Mouse (Mus musculus) lung, postnatal 0 days (tissue): ENCODE measurements around the gene Itgb4. TPM values are rescaled to one million over a fixed set of nuclear protein-coding genes. Genes with fewer than 3 reads are reported as not detected.
"Not testable (repeated sequence)": the region's sequence is repeated elsewhere in the genome, so short reads cannot be mapped to it uniquely, and the experiment has no call there.

Experiments used
- ATAC-seq: fragments of 200-750 bp; cut with Nextera tagmentation; 2 replicates; pipeline ENCODE4 v1.8.0; 2017; ENCODE audit warnings: moderate library complexity
- DNase-seq: peaks from one replicate; pipeline ENCODE4 v3.0.0-alpha.2; 2016; ENCODE audit warnings: low spot score
- H3K27ac ChIP-seq: fragments of 300-500 bp; sonication (generic); 2 replicates; pipeline ENCODE4 v1.5.1; 2014; ENCODE audit warnings: antibody characterized with exemption, mild to moderate bottlenecking, low read length, mixed read lengths
- H3K27me3 ChIP-seq: fragments of 300-500 bp; sonication (generic); replicated peaks from 2 replicates; pipeline ENCODE4 v1.6.1; 2014; ENCODE audit warnings: low read length, mixed read lengths; ENCODE audit not compliant: insufficient read depth
- H3K36me3 ChIP-seq: fragments of 300-500 bp; sonication (generic); 2 replicates; pipeline ENCODE4 v1.6.1; 2014; ENCODE audit warnings: low read length, mixed read lengths; ENCODE audit not compliant: insufficient read depth
- H3K4me1 ChIP-seq: fragments of 300-500 bp; sonication (generic); 2 replicates; pipeline ENCODE4 v1.6.1; 2014; ENCODE audit warnings: antibody characterized with exemption, low read depth, low read length, mixed read lengths; ENCODE audit not compliant: insufficient read depth
- H3K4me2 ChIP-seq: fragments of 300-500 bp; sonication (generic); replicated peaks from 2 replicates; pipeline ENCODE4 v1.6.1; 2014; ENCODE audit warnings: low read depth, mild to moderate bottlenecking, low read length, moderate library complexity, mixed read lengths
- H3K4me3 ChIP-seq: fragments of 300-500 bp; sonication (generic); 2 replicates; pipeline ENCODE4 v1.5.1; 2014; ENCODE audit warnings: low read depth, low read length
- H3K9ac ChIP-seq: fragments of 300-500 bp; sonication (generic); replicated peaks from 2 replicates; pipeline ENCODE4 v1.6.1; 2014; ENCODE audit warnings: low read depth, mild to moderate bottlenecking
- H3K9me3 ChIP-seq: fragments of 300-500 bp; sonication (generic); 2 replicates; pipeline ENCODE4 v1.6.1; 2016; ENCODE audit warnings: low read length, mixed read lengths
- CTCF ChIP-seq: IDR thresholded peaks from 2 replicates; pipeline ENCODE4 v1.5.1; 2016; ENCODE audit warnings: antibody characterized with exemption, mild to moderate bottlenecking
- EP300 ChIP-seq: IDR thresholded peaks from 2 replicates; pipeline ENCODE4 v1.6.1; 2016; ENCODE audit warnings: antibody characterized with exemption, mild to moderate bottlenecking, control low read depth
- WGBS: fragments of 180-500 bp; shearing (Covaris S2); extraction: QIAGEN DNeasy Blood & Tissue Kit; methylation state at CpG from one replicate; pipeline ENCODE4 v1.1.7; 2014; 5-methylcytosine and 5-hydroxymethylcytosine counted together
- polyA plus RNA-seq: library from polyadenylated mRNA; unstranded; fragments of >200 nt; fragmentation: Nextera tagmentation; extraction: Ambion mirVana; gene quantifications from 2 replicates; pipeline ENCODE4 v1.2.1, GENCODE M21; 2015

Gene Itgb4
- polyA plus RNA-seq, 1 experiment from 2014 or later = 4.2 TPM

- DNase-seq (peak; percentile 84), ATAC-seq (peak; percentile 39)
- Histone ChIP-seq H3K9me3 (no peaks in the 10 kb centered on the region), H3K36me3 (peaks cover 10% of the 10 kb centered on the region), H3K9ac (no peak overlapping the region), H3K27me3 (no peaks in the 10 kb centered on the region), H3K4me1 (no peaks in the 10 kb centered on the region; the same call in 1 of the 2 replicates), H3K27ac (no peak overlapping the region), H3K4me2 (no peak overlapping the region), H3K4me3 (no peak overlapping the region)
- TF ChIP-seq CTCF (peak; percentile 78), EP300 (no peak)
- 34% methylated on average over 6 of the region's 6 CpGs for WGBS
Observed at GRCm38 (mm10) chr11:116018106-116018505, 43.6 kb downstream of the Itgb4 start.

- peaks cover 10% of the 10 kb centered on the region for H3K36me3 ChIP-seq
- not testable (repeated sequence) for H3K4me3 ChIP-seq, ATAC-seq, H3K9ac ChIP-seq, H3K9me3 ChIP-seq, H3K4me1 ChIP-seq, H3K4me2 ChIP-seq, H3K27ac ChIP-seq, H3K27me3 ChIP-seq, DNase-seq
- WGBS = 90% methylated on average over 4 of the region's 4 CpGs
Observed at GRCm38 (mm10) chr11:116018867-116019266, 44.4 kb downstream of the Itgb4 start.

GRCm38 (mm10) chr11:116019360-116019791 is 44.9 kb downstream of the Itgb4 start:
- peak; percentile 60 for DNase-seq
- Histone ChIP-seq H3K27me3 (no peaks in the 10 kb centered on the region), H3K27ac (no peak overlapping the region), H3K4me2 (no peak overlapping the region), H3K9me3 (no peaks in the 10 kb centered on the region), H3K4me3 (no peak overlapping the region), H3K4me1 (no peaks in the 10 kb centered on the region; the same call in 1 of the 2 replicates), H3K9ac (no peak overlapping the region), H3K36me3 (peaks cover 10% of the 10 kb centered on the region)
- TF ChIP-seq EP300 = 0 out of 2 replicates have a peak, but pooled peaks have one; percentile 13
- TF ChIP-seq CTCF = no peak
- ATAC-seq = no peak
- 64% methylated on average over 1 of the region's 1 CpGs for WGBS

GRCm38 (mm10) chr11:116019976-116020411 is 45.5 kb downstream of the Itgb4 start:
- 44% methylated on average over 2 of the region's 2 CpGs for WGBS
- Histone ChIP-seq H3K9me3 (no peaks in the 10 kb centered on the region), H3K27me3 (no peaks in the 10 kb centered on the region), H3K27ac (no peak overlapping the region), H3K4me1 (no peaks in the 10 kb centered on the region; the same call in 1 of the 2 replicates), H3K4me3 (no peak overlapping the region), H3K36me3 (peaks cover 10% of the 10 kb centered on the region), H3K4me2 (no peak overlapping the region), H3K9ac (no peak overlapping the region)
- ATAC-seq (no peak; the same call in 1 of the 2 replicates), DNase-seq (peak; percentile 61)
- TF ChIP-seq EP300 (no peak), CTCF (no peak)

GRCm38 (mm10) chr11:116020519-116020922 is 46.0 kb downstream of the Itgb4 start:
- no peak for ATAC-seq
- no peaks in the 10 kb centered on the region for H3K9me3 ChIP-seq
- peaks cover 10% of the 10 kb centered on the region for H3K36me3 ChIP-seq
- no peak overlapping the region for H3K27ac ChIP-seq
- no peak overlapping the region for H3K4me2 ChIP-seq
- H3K4me1 ChIP-seq = no peaks in the 10 kb centered on the region; the same call in 1 of the 2 replicates
- 10% methylated on average over 1 of the region's 1 CpGs for WGBS
- H3K9ac ChIP-seq = no peak overlapping the region
- peak; percentile 49 for TF ChIP-seq CTCF
- TF ChIP-seq EP300 = no peak
- peak; percentile 54 for DNase-seq
- no peak overlapping the region for H3K4me3 ChIP-seq
- no peaks in the 10 kb centered on the region for H3K27me3 ChIP-seq

GRCm38 (mm10) chr11:116021328-116022220 is 47.1 kb downstream of the Itgb4 start:
- no peak overlapping the region for H3K9ac ChIP-seq
- H3K4me2 ChIP-seq = peak overlapping the region; percentile 70
- DNase-seq = no peak
- H3K27me3 ChIP-seq = no peaks in the 10 kb centered on the region
- 54% methylated on average over 6 of the region's 6 CpGs for WGBS
- peak overlapping the region; percentile 43; the same call in 1 of the 2 replicates for H3K4me3 ChIP-seq
- no peak for ATAC-seq
- no peaks in the 10 kb centered on the region; the same call in 1 of the 2 replicates for H3K4me1 ChIP-seq
- no peak for TF ChIP-seq EP300
- TF ChIP-seq CTCF = no peak
- no peaks in the 10 kb centered on the region for H3K9me3 ChIP-seq
- 0 out of 2 replicates have a peak overlapping the region, but pooled peaks have one; percentile 12 for H3K27ac ChIP-seq
- H3K36me3 ChIP-seq = peaks cover 10% of the 10 kb centered on the region
